Mouse (Mus musculus) heart, embryonic 13.5 days (tissue): ENCODE measurements at regions not wholly inside any gene's neighbourhood (a gene's known extent, or its start where the extent isn't known, plus 50 kb on each side); places are given as distances from the start of the nearest gene placed in this dataset.
A peak's percentile ranks its signal among the peaks of the same experiment; 100 is the strongest.

ENCODE experiments used
- ATAC-seq: fragments of 200-750 bp; cut with Nextera tagmentation; 2 replicates; pipeline ENCODE4 v1.8.0; 2017; ENCODE audit warnings: moderate TSS enrichment; ENCODE audit not compliant: insufficient number of reproducible peaks, low FRiP score, low TSS enrichment; ENCODE audit errors: extremely low read depth
- H3K27ac ChIP-seq: fragments of 300-500 bp; sonication (generic); replicated peaks from 2 replicates; pipeline ENCODE4 v1.5.1; 2015; ENCODE audit warnings: moderate library complexity, mild to moderate bottlenecking, inconsistent platforms
- H3K27me3 ChIP-seq: fragments of 300-500 bp; sonication (generic); replicated peaks from 2 replicates; pipeline ENCODE4 v1.6.1; 2015; ENCODE audit warnings: mild to moderate bottlenecking, inconsistent platforms
- H3K36me3 ChIP-seq: fragments of 300-500 bp; sonication (generic); 2 replicates; pipeline ENCODE4 v1.6.1; 2015; ENCODE audit warnings: mild to moderate bottlenecking, inconsistent platforms
- H3K4me1 ChIP-seq: fragments of 300-500 bp; sonication (generic); 2 replicates; pipeline ENCODE4 v1.6.1; 2015; ENCODE audit warnings: inconsistent platforms
- H3K4me2 ChIP-seq: fragments of 300-500 bp; sonication (generic); 2 replicates; pipeline ENCODE4 v1.6.1; 2015; ENCODE audit warnings: inconsistent platforms, mild to moderate bottlenecking, moderate library complexity
- H3K4me3 ChIP-seq: fragments of 300-500 bp; sonication (generic); 2 replicates; pipeline ENCODE4 v1.5.1; 2015; ENCODE audit warnings: moderate library complexity, mild to moderate bottlenecking, inconsistent platforms
- H3K9ac ChIP-seq: fragments of 300-500 bp; sonication (generic); 2 replicates; pipeline ENCODE4 v1.6.1; 2015; ENCODE audit warnings: inconsistent platforms, mild to moderate bottlenecking, moderate library complexity
- H3K9me3 ChIP-seq: fragments of 300-500 bp; sonication (generic); 2 replicates; pipeline ENCODE4 v1.6.1; 2016; ENCODE audit warnings: inconsistent platforms
- WGBS: fragments of 180-500 bp; shearing (Covaris S2); methylation state at CpG from one replicate; pipeline ENCODE4 v1.1.7; 2015; ENCODE audit warnings: mixed read lengths; 5-methylcytosine and 5-hydroxymethylcytosine counted together

GRCm38 (mm10) chr12:71627421-71628339 lies 203.2 kb upstream of the Daam1 start:
- peak overlapping the region; percentile 36 for H3K4me2 ChIP-seq
- peak overlapping the region; percentile 63 for H3K27ac ChIP-seq
- H3K27me3 ChIP-seq, result no peaks in the 10 kb centered on the region
- WGBS, result 42% methylated on average over 17 of the region's 17 CpGs
- peaks cover 54% of the 10 kb centered on the region for H3K4me1 ChIP-seq
- H3K4me3 ChIP-seq, result no peak overlapping the region
- no peaks in the 10 kb centered on the region for H3K36me3 ChIP-seq
- no peak for ATAC-seq
- peak overlapping the region; percentile 24; the same call in 1 of the 2 replicates for H3K9ac ChIP-seq
- H3K9me3 ChIP-seq, result no peaks in the 10 kb centered on the region

- Histone ChIP-seq H3K36me3 (no peaks in the 10 kb centered on the region), H3K9ac (no peak overlapping the region), H3K4me1 (peaks cover 53% of the 10 kb centered on the region), H3K4me3 (no peak overlapping the region), H3K9me3 (no peaks in the 10 kb centered on the region), H3K4me2 (no peak overlapping the region), H3K27me3 (no peaks in the 10 kb centered on the region), H3K27ac (no peak overlapping the region)
- 75% methylated on average over 5 of the region's 5 CpGs for WGBS
- no peak for ATAC-seq
These were observed 202.5 kb upstream of the Daam1 start for GRCm38 (mm10) chr12:71628340-71628738.

GRCm38 (mm10) chr12:71628796-71629195 lies 202.1 kb upstream of the Daam1 start:
- H3K27ac ChIP-seq, result no peak overlapping the region
- 83% methylated on average over 10 of the region's 10 CpGs for WGBS
- no peak overlapping the region for H3K4me2 ChIP-seq
- H3K27me3 ChIP-seq, result no peaks in the 10 kb centered on the region
- H3K4me3 ChIP-seq, result no peak overlapping the region
- no peaks in the 10 kb centered on the region for H3K36me3 ChIP-seq
- peaks cover 48% of the 10 kb centered on the region for H3K4me1 ChIP-seq
- no peak for ATAC-seq
- H3K9me3 ChIP-seq, result no peaks in the 10 kb centered on the region
- H3K9ac ChIP-seq, result no peak overlapping the region

- Histone ChIP-seq H3K36me3 (no peaks in the 10 kb centered on the region), H3K4me2 (no peak overlapping the region), H3K9me3 (no peaks in the 10 kb centered on the region), H3K27ac (no peak overlapping the region), H3K4me1 (peaks cover 33% of the 10 kb centered on the region), H3K9ac (no peak overlapping the region), H3K4me3 (no peak overlapping the region), H3K27me3 (no peaks in the 10 kb centered on the region)
- ATAC-seq, result no peak
- 79% methylated on average over 3 of the region's 3 CpGs for WGBS
These were observed 200.5 kb upstream of the Daam1 start for GRCm38 (mm10) chr12:71630386-71630785.

- no peaks in the 10 kb centered on the region for H3K36me3 ChIP-seq
- H3K4me1 ChIP-seq, result peaks cover 30% of the 10 kb centered on the region
- no peaks in the 10 kb centered on the region for H3K27me3 ChIP-seq
- H3K4me3 ChIP-seq, result no peak overlapping the region
- no peak overlapping the region for H3K27ac ChIP-seq
- 77% methylated on average over 6 of the region's 6 CpGs for WGBS
- H3K4me2 ChIP-seq, result no peak overlapping the region
- H3K9me3 ChIP-seq, result no peaks in the 10 kb centered on the region
- no peak for ATAC-seq
- H3K9ac ChIP-seq, result no peak overlapping the region
These were observed 194.6 kb upstream of the Daam1 start for GRCm38 (mm10) chr12:71636300-71636699.

- H3K9me3 ChIP-seq, result no peaks in the 10 kb centered on the region
- no peak for ATAC-seq
- H3K4me2 ChIP-seq, result no peak overlapping the region
- H3K27ac ChIP-seq, result no peak overlapping the region
- H3K36me3 ChIP-seq, result no peaks in the 10 kb centered on the region
- H3K4me1 ChIP-seq, result peaks cover 30% of the 10 kb centered on the region
- no peak overlapping the region for H3K9ac ChIP-seq
- 40% methylated on average over 3 of the region's 3 CpGs for WGBS
- no peak overlapping the region for H3K4me3 ChIP-seq
- H3K27me3 ChIP-seq, result no peaks in the 10 kb centered on the region
These were observed 193.6 kb upstream of the Daam1 start for GRCm38 (mm10) chr12:71637248-71637647.

- no peak for ATAC-seq
- 32% methylated on average over 8 of the region's 8 CpGs for WGBS
- no peak overlapping the region for H3K9ac ChIP-seq
- no peaks in the 10 kb centered on the region for H3K27me3 ChIP-seq
- peaks cover 30% of the 10 kb centered on the region for H3K4me1 ChIP-seq
- no peak overlapping the region for H3K4me2 ChIP-seq
- H3K9me3 ChIP-seq, result no peaks in the 10 kb centered on the region
- no peak overlapping the region for H3K27ac ChIP-seq
- H3K4me3 ChIP-seq, result no peak overlapping the region
- no peaks in the 10 kb centered on the region for H3K36me3 ChIP-seq
These were observed 192.6 kb upstream of the Daam1 start for GRCm38 (mm10) chr12:71638246-71638645.

GRCm38 (mm10) chr12:71640058-71640501 lies 190.8 kb upstream of the Daam1 start:
- Histone ChIP-seq H3K36me3 (no peaks in the 10 kb centered on the region), H3K9me3 (no peaks in the 10 kb centered on the region), H3K4me3 (no peak overlapping the region), H3K4me1 (peaks cover 30% of the 10 kb centered on the region), H3K27ac (peak overlapping the region; percentile 48), H3K9ac (no peak overlapping the region), H3K27me3 (no peaks in the 10 kb centered on the region), H3K4me2 (peak overlapping the region; percentile 42)
- 6% methylated on average over 10 of the region's 10 CpGs for WGBS
- ATAC-seq, result no peak

GRCm38 (mm10) chr12:71641486-71641885 lies 189.4 kb upstream of the Daam1 start:
- WGBS, result 61% methylated on average over 2 of the region's 2 CpGs
- no peak overlapping the region for H3K4me3 ChIP-seq
- no peaks in the 10 kb centered on the region for H3K9me3 ChIP-seq
- H3K9ac ChIP-seq, result no peak overlapping the region
- no peak for ATAC-seq
- H3K36me3 ChIP-seq, result no peaks in the 10 kb centered on the region
- no peaks in the 10 kb centered on the region for H3K27me3 ChIP-seq
- no peak overlapping the region for H3K27ac ChIP-seq
- H3K4me1 ChIP-seq, result peaks cover 44% of the 10 kb centered on the region
- no peak overlapping the region for H3K4me2 ChIP-seq

GRCm38 (mm10) chr12:71642797-71643337 lies 188.0 kb upstream of the Daam1 start:
- Histone ChIP-seq H3K4me3 (no peak overlapping the region), H3K4me2 (no peak overlapping the region), H3K27ac (no peak overlapping the region), H3K4me1 (peaks cover 47% of the 10 kb centered on the region), H3K9ac (no peak overlapping the region), H3K36me3 (no peaks in the 10 kb centered on the region), H3K9me3 (no peaks in the 10 kb centered on the region), H3K27me3 (no peaks in the 10 kb centered on the region)
- 66% methylated on average over 8 of the region's 8 CpGs for WGBS
- ATAC-seq, result no peak

- no peak overlapping the region for H3K4me3 ChIP-seq
- no peak overlapping the region for H3K27ac ChIP-seq
- no peaks in the 10 kb centered on the region for H3K36me3 ChIP-seq
- no peaks in the 10 kb centered on the region for H3K9me3 ChIP-seq
- H3K4me1 ChIP-seq, result peaks cover 5% of the 10 kb centered on the region
- H3K27me3 ChIP-seq, result no peaks in the 10 kb centered on the region
- ATAC-seq, result no peak
- no peak overlapping the region for H3K9ac ChIP-seq
- 74% methylated on average over 2 of the region's 2 CpGs for whole genome bisulfite sequencing
- H3K4me2 ChIP-seq, result no peak overlapping the region
These were observed 179.6 kb upstream of the Daam1 start for GRCm38 (mm10) chr12:71651251-71651650.
